Mouse (Mus musculus): ENCODE measurements around the gene Xrcc4.

The Xrcc4 gene

DNA sequence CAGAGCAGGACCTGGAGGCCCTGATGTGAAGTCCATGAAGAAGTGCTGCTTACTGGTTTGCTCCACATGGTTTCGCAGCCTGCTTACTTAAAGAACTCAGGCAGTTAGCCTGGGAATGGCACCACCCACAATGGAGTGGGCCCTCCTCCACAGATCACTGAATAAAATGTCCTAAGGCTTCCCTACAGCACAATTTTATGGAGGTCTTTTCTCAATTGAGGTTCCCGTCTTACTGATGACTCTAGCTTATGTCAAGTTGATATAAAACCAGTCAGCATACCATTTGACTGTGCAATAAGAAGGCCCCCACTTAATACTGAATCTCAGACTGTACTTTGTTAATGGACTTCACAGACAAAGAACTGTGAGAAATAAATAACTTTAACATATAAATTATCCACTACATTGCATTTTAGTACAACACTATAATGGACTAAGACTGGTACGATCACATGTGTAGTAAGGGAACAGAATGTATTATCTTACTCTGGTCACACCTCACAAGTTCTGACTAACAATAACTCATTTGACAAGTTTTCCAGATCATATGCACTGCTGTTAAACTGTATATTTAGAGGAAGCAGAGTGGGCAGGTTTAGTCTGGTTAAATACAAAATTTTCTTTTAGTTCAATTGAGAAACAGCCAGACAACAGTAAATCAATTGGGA, 170.5 kb downstream of the Xrcc4 start:
- DNase-seq: no peak

DNA sequence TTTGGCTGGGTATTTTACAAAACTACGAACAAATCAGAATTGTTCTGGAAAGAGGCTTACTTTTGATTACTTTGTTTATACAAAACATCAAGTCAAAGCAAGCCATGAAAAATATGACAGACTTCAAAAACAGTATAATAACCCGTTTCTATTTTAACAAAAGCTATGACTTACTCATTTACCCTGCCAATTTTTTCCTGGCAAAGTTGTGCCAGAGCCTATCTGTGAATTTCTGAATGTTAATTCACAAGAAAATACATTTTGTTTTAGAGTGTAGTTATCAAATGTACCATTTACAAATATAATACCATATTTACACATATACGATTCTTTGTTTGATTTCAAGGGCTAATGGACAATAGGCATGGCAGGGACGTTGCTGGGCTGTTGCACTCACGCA, 175.1 kb downstream of the Xrcc4 start:
- no peak for DNase-seq

GRCm38 (mm10) chr13:89913891-89914290, 175.5 kb downstream of the Xrcc4 start:
- DNase-seq: peak; percentile 90

DNA sequence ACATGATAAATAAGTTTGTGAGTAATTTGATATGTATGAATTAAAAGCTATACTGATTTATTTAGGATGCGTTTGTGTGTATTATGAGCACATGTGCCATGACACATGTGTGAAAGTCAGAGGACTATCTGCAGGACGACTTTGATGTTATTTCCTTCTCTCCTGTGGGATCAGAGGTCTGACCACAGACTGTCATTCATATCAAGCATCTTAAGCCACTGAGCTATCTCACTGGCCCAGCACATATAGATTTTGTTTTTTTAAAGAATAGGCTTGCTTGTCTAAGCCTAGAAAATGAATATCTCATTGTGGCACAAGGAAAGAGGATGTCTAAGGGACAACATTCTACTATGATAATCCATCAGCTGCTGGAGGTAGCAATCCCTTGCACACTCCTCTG, 183.3 kb downstream of the Xrcc4 start:
- no peak for DNase-seq

- DNase-seq: no peak
These were observed 190.3 kb downstream of the Xrcc4 start for GRCm38 (mm10) chr13:89899066-89899465.

DNA sequence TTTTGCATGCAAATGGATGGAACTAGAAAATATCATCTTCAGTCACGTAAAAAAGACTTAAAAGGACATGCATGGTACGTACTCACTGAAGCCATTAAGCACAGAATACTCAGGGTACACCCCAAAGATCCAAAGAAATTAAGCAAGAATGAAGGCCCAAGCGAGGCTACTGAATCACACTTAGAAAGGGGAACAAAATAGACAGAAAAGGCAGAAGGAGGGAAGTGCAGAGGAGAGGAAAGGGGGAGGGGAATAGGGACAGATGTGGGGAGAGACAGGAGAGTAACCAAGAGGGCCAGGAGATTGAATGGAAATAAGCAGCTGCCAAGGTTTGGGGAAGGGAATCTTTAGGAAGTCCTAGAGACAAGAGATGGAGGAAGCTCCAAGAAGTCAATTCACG, 197.3 kb downstream of the Xrcc4 start:
- DNase-seq: no peak

DNA sequence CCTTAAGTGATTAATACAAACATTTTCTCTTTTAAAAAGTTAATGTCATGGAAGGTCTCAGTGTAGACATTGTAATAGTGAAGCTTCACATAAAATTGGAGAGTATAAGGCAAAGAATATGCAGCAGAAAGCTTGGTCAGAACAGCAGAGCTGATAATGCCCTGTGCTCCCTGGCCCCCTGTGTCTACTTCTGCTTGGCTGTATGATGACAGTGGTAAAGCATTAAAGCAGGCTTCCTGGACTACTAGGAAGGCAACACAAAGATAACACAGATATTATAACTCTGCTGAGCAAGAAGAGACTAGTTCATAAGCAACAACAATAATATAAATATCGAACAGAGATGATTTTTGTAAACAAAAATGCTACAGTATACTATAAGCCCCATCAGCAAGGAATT, 199.2 kb downstream of the Xrcc4 start:
- no peak for DNase-seq

DNA sequence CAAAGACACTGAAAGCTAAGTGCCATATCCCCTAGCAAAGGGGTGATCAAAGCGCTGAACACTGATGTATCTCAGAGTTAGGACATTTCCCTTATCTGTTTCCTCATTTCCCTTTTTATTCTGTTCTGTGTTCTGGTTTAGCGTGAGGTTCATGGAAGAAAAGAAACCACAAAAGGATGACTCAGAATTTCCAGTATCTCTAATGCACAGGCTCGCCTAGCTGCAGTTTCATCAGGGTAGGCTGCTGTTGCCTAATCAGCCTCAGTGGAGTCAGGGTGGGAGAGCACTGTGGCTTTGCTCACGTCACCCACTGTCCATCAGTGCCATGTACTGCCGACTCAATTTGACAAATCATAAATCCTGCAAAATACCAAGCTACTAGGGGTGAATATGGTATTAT, 200.3 kb downstream of the Xrcc4 start:
- DNase-seq: peak; percentile 97

- no peak for DNase-seq
These were observed 205.9 kb downstream of the Xrcc4 start for GRCm38 (mm10) chr13:89883523-89883922.

DNA sequence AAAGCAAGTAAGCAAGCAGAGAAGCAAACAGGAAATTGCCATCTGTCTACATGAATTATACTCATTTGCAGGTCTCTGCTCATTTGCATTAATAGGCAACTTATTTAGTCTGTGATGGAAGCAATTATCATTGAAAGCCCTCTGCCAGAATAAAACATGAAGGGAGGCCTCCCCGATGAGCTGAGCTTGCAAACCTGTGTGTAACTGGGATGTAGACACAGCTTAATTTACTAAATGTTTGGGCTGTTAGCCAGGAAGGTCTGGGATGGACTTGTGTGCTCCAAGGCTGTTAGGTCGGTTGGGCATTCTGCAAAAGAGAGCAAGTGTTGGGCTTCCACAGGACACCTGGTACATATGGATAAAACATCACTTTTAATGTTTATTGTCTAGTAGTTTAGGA, 208.1 kb downstream of the Xrcc4 start:
- peak; percentile 73 for DNase-seq

GRCm38 (mm10) chr13:89878832-89879468, 210.5 kb downstream of the Xrcc4 start:
- DNase-seq: no peak

GRCm38 (mm10) chr13:89875499-89875898, 213.9 kb downstream of the Xrcc4 start:
- no peak for DNase-seq

GRCm38 (mm10) chr13:89872725-89873124, 216.7 kb downstream of the Xrcc4 start:
- no peak for DNase-seq

GRCm38 (mm10) chr13:89854139-89854538, 235.3 kb downstream of the Xrcc4 start:
- no peak for DNase-seq

DNA sequence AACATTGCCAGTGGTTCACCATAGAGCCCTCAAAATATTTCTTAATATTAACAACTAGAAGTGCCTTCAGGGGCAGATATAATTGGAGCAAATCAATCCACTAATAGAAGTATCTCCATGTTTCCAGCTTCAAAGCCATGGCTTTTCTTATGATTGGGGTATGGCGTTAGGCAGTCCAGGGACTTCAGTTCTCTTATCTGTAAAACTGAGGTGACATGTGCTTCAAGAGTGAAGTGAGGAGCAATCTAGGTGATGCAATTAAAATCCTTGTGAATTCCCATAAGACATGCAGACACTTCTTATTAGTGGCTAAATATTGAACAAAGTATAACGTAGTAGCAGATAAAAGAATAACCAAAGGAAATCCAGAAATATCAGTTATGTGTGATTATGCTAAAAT, 238.7 kb downstream of the Xrcc4 start:
- DNase-seq: no peak

DNA sequence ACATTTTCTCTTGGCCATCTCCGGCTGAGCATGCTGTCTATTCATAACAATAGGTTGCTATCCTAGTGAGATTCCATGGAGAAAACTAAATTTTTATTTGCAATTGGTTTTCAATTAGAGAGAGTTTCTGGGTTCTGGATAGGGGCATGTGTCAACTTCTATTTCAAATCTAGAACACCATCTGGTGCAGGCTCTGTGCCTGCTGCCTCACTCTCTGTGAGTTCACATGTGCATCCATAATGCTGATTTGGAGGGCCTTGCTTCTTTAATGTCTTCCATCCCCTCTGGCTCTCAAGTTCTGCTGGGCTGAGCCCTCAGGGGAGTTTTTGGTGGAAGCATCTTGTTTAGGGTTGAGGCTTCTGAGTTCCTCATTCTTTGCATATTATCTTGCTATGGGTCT, 239.5 kb downstream of the Xrcc4 start:
- no peak for DNase-seq

DNA sequence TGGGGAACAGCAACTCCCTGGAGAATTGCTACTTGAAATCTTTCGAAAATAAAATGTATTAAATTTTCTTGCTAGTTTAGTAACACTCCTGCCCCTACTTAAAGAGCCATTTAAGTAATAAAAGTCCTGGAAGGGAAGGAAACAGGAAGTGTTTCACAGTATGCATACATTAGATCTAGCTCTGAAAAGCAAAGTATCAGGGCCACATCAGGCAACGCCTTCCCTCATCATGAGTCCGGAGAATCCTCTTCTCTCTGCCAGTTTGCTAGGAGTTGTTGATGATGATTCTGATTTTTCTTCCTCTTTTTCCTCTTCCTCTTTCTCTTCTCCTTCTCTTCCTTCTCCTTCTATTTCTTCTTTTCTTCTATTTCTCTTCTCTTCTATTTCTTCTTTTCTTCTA, 250.8 kb downstream of the Xrcc4 start:
- no peak for DNase-seq

DNA sequence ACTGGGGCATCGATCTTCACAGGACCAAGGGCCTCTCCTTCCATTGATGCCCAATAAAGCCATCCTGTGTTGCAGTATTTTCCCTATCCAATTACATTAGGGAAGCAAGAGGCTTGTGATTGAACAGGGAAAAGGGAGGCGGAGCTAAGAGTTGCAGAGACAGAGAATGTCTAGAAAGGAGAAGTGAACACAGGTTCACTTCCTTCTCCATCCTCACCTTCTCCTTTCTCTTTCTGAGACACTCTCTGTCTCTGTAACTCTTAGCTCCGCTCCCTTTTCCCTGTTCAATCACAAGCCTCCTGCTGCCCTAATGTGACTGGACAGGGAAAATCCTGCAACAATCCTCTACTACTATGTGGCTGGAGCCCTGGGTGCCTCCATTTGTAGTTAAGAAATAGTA, 254.9 kb downstream of the Xrcc4 start:
- DNase-seq: no peak

- DNase-seq: no peak
These were observed 256.2 kb downstream of the Xrcc4 start for GRCm38 (mm10) chr13:89833053-89833670.

GRCm38 (mm10) chr13:89828429-89828970, 260.9 kb downstream of the Xrcc4 start:
- DNase-seq: peak; percentile 91

DNA sequence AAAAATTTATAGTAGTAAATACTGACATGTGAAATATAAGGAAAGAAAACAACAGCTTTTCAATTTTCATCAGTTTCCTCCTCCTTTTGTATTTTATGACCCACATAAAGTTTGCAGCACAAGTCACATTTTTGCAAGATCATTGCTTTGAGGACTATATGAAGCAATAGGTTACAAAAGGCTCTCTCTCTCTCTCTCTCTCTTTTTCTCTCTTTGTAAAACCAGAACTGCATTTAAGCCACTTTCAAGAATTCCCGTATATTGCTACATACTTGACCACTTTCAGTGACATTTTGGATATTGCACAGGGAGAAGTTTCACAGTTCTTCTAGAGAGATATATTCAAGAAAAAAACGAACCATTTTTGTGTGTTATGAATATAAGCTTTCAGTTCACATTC, 261.6 kb downstream of the Xrcc4 start:
- no peak for DNase-seq

DNA sequence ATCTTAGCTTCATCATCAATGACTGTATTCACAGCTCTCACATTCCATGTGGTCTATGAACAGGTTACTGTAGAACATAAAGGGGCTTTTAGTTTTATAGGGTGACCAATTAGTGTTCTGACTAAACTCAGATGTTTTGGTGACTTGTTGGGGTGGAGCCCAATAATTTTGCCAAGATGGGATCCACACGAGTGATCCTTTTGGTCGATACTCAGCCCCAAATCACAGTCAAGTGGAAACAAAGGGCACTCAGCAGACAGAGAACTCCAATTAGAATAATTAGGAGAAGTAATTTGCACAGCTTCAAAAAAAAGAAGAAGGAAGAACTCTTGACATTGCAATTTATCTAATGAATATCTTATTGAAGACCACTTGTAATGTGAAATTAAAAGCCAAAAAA, 274.9 kb downstream of the Xrcc4 start:
- no peak for DNase-seq

DNA sequence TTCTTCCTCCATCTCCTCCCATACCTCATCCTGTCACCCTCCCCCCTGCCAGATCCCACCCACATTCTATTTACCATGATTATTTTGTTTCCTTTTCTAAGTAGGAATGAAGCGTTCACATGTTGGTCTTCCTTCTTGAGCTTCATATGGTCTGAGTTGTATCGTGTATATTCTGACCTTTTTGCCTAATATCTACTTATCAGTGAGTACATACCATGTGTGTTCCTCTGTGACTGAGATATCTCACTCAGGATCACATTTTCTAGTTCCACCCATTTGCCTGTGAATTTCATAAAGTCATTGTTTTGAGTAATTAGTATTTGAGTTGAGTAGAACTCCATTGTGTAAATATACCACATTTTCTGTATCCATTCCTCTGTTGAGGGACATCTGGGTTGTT, 277.2 kb downstream of the Xrcc4 start:
- no peak for DNase-seq

DNA sequence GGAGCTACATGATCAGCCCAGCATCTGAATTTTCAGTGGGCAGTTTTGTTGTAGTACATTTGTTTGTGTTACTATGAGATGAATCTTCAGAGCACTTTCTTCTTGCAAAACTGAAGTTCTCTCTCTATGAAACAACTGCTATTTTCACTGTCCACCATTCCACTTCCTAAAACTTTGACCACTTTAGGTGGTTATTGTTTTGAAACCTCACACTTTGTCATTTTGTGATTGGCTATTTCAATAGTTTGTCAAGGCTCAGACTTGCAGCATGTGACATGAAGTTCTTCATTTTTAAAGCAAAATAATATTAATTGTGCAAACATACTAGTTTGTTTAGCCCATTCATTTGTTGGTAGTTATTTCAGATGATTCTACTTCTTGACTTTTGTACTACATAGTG, 280.4 kb downstream of the Xrcc4 start:
- DNase-seq: no peak

Measured in heart, adult 11 months (tissue).